Mouse (Mus musculus) cerebellum, adult 2 months (tissue): ENCODE measurements around the gene Jak3.
"Not testable (repeated sequence)": the region's sequence is repeated elsewhere in the genome, so short reads cannot be mapped to it uniquely, and the experiment has no call there.

ENCODE experiments used
- CTCF ChIP-seq: fragments of 200-500 bp; IDR thresholded peaks from 2 replicates; pipeline ENCODE4 v1.5.1; 2011; ENCODE audit warnings: low read depth, mild to moderate bottlenecking, control low read depth, low read length, moderate library complexity, borderline replicate concordance; ENCODE audit not compliant: insufficient read depth
- POLR2A ChIP-seq: fragments of 200-500 bp; IDR thresholded peaks from 2 replicates; pipeline ENCODE4 v1.6.1; 2011; ENCODE audit warnings: low read length, control low read depth, borderline replicate concordance; ENCODE audit not compliant: insufficient read depth

- TF ChIP-seq CTCF, POLR2A: not testable (repeated sequence)
Measured at GRCm38 (mm10) chr8:71738316-71738715, 62.2 kb downstream of the Jak3 start.
